Mouse (Mus musculus): ENCODE results near the gene Pde4d.

Pde4d gene

GRCm38 (mm10) chr13:109774791-109775190, 1325.0 kb downstream of the Pde4d start:
- DNase-seq (ENCODE audit: low read depth), result no peak

GRCm38 (mm10) chr13:109775197-109775596, 1325.4 kb downstream of the Pde4d start:
- DNase-seq (ENCODE audit: low read depth), result no peak

GRCm38 (mm10) chr13:109776116-109776515, 1326.4 kb downstream of the Pde4d start:
- DNase-seq (ENCODE audit: low read depth), result peak; percentile 98

GRCm38 (mm10) chr13:109776995-109777394, 1327.2 kb downstream of the Pde4d start:
- DNase-seq (ENCODE audit: low read depth), result no peak

GRCm38 (mm10) chr13:109777441-109777840, 1327.7 kb downstream of the Pde4d start:
- no peak for DNase-seq (ENCODE audit: low read depth)

GRCm38 (mm10) chr13:109778297-109778835, 1328.6 kb downstream of the Pde4d start:
- DNase-seq (ENCODE audit: low read depth), result no peak

GRCm38 (mm10) chr13:109781466-109781865, 1331.7 kb downstream of the Pde4d start:
- DNase-seq (ENCODE audit: low read depth), result no peak

- no peak for DNase-seq (ENCODE audit: low read depth)
These were observed 1338.9 kb downstream of the Pde4d start for GRCm38 (mm10) chr13:109788604-109789003.

GRCm38 (mm10) chr13:109789151-109789550, 1339.4 kb downstream of the Pde4d start:
- DNase-seq (ENCODE audit: low read depth), result no peak

GRCm38 (mm10) chr13:109790045-109790715, 1340.4 kb downstream of the Pde4d start:
- no peak for DNase-seq (ENCODE audit: low read depth)

- no peak for DNase-seq (ENCODE audit: low read depth)
These were observed 1344.2 kb downstream of the Pde4d start for GRCm38 (mm10) chr13:109793918-109794317.

- DNase-seq (ENCODE audit: low read depth), result no peak
These were observed 1348.9 kb downstream of the Pde4d start for GRCm38 (mm10) chr13:109798651-109799050.

- DNase-seq (ENCODE audit: low read depth), result no peak
These were observed 1352.5 kb downstream of the Pde4d start for GRCm38 (mm10) chr13:109802201-109802600.

GRCm38 (mm10) chr13:109806193-109806966, 1356.6 kb downstream of the Pde4d start:
- DNase-seq (ENCODE audit: low read depth), result no peak

GRCm38 (mm10) chr13:109807036-109807435, 1357.3 kb downstream of the Pde4d start:
- no peak for DNase-seq (ENCODE audit: low read depth)

GRCm38 (mm10) chr13:109807446-109807845, 1357.7 kb downstream of the Pde4d start:
- no peak for DNase-seq (ENCODE audit: low read depth)

- DNase-seq (ENCODE audit: low read depth), result no peak
These were observed 1358.3 kb downstream of the Pde4d start for GRCm38 (mm10) chr13:109808039-109808438.

GRCm38 (mm10) chr13:109808946-109809345, 1359.2 kb downstream of the Pde4d start:
- no peak for DNase-seq (ENCODE audit: low read depth)

GRCm38 (mm10) chr13:109809646-109810045, 1359.9 kb downstream of the Pde4d start:
- DNase-seq (ENCODE audit: low read depth), result no peak

- DNase-seq (ENCODE audit: low read depth), result no peak
These were observed 1364.2 kb downstream of the Pde4d start for GRCm38 (mm10) chr13:109813924-109814323.

GRCm38 (mm10) chr13:109819071-109819470, 1369.3 kb downstream of the Pde4d start:
- no peak for DNase-seq (ENCODE audit: low read depth)

- DNase-seq (ENCODE audit: low read depth), result no peak
These were observed 1370.4 kb downstream of the Pde4d start for GRCm38 (mm10) chr13:109820141-109820540.

GRCm38 (mm10) chr13:109820866-109821265, 1371.1 kb downstream of the Pde4d start:
- DNase-seq (ENCODE audit: low read depth), result no peak
